Mouse (Mus musculus) erythroblast, embryonic 14.5 days (primary cell): ENCODE measurements at regions not wholly inside any gene's neighbourhood (a gene's known extent, or its start where the extent isn't known, plus 50 kb on each side); places are given as distances from the start of the nearest gene placed in this dataset.

Source experiments
- GATA1 ChIP-seq: IDR thresholded peaks from 2 replicates; pipeline ENCODE4 v1.6.1; 2012; ENCODE audit warnings: low read length, inconsistent platforms, mixed read lengths
- TAL1 ChIP-seq: IDR thresholded peaks from 3 replicates; pipeline ENCODE4 v1.6.1; 2012; ENCODE audit warnings: low read length, inconsistent platforms, mixed read lengths

DNA sequence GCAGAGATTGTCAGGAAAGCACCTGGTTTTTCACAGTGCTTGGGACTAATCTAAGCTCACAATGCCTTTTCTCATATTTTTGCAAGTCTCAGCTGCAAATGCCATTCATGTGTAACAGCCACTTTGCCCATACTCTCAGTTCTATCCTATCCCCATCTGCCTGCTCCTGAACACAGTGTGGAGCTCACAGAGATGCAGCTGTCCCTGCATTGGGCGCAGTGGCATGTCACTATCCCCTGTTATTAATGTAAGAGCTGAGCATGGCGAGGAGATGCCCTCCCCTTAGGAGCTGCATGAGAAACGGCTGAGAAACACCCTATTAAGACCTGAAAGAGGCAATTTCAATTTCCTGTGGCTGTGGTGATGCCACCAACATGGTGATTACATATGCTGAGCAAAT, 1341.1 kb downstream of the Gsdmc2 start:
- TF ChIP-seq GATA1, result no peak
- no peak for TF ChIP-seq TAL1
